Mouse (Mus musculus) liver, embryonic 13.5 days (tissue): ENCODE measurements around the gene Lcat. TPM values are rescaled to one million over a fixed set of nuclear protein-coding genes. Genes with fewer than 3 reads are reported as not detected.

Experiments used
- ATAC-seq: fragments of 200-750 bp; cut with Nextera tagmentation; 2 replicates; pipeline ENCODE4 v1.8.0; 2017; ENCODE audit warnings: low read depth, mild to moderate bottlenecking, moderate number of reproducible peaks, moderate library complexity
- DNase-seq: peaks from one replicate; pipeline ENCODE4 v3.0.0; 2022
- H3K27ac ChIP-seq: fragments of 300-500 bp; sonication (generic); 2 replicates; pipeline ENCODE4 v1.5.1; 2015; ENCODE audit warnings: moderate library complexity, mild to moderate bottlenecking, inconsistent platforms
- H3K27me3 ChIP-seq: fragments of 300-500 bp; sonication (generic); 2 replicates; pipeline ENCODE4 v1.6.1; 2015; ENCODE audit warnings: mild to moderate bottlenecking, inconsistent platforms
- H3K36me3 ChIP-seq: fragments of 300-500 bp; sonication (generic); 2 replicates; pipeline ENCODE4 v1.6.1; 2015; ENCODE audit warnings: mild to moderate bottlenecking, inconsistent platforms
- H3K4me1 ChIP-seq: fragments of 300-500 bp; sonication (generic); replicated peaks from 2 replicates; pipeline ENCODE4 v1.6.1; 2015; ENCODE audit warnings: inconsistent platforms
- H3K4me2 ChIP-seq: fragments of 300-500 bp; sonication (generic); 2 replicates; pipeline ENCODE4 v1.6.1; 2015; ENCODE audit warnings: inconsistent platforms, mild to moderate bottlenecking, moderate library complexity
- H3K4me3 ChIP-seq: fragments of 300-500 bp; sonication (generic); replicated peaks from 2 replicates; pipeline ENCODE4 v1.5.1; 2015; ENCODE audit warnings: mild to moderate bottlenecking, inconsistent platforms
- H3K9ac ChIP-seq: fragments of 300-500 bp; sonication (generic); 2 replicates; pipeline ENCODE4 v1.6.1; 2015; ENCODE audit warnings: mild to moderate bottlenecking, inconsistent platforms
- H3K9me3 ChIP-seq: fragments of 300-500 bp; sonication (generic); replicated peaks from 2 replicates; pipeline ENCODE4 v1.6.1; 2016; ENCODE audit warnings: inconsistent platforms
- WGBS: fragments of 180-500 bp; shearing (Covaris S2); methylation state at CpG from one replicate; pipeline ENCODE4 v1.1.7; 2015; ENCODE audit not compliant: insufficient replicate concordance; 5-methylcytosine and 5-hydroxymethylcytosine counted together
- polyA plus RNA-seq: library from polyadenylated mRNA; unstranded; fragments of >200 nt; fragmentation: Nextera tagmentation; extraction: Ambion mirVana; gene quantifications from 2 replicates; pipeline ENCODE4 v1.2.1, GENCODE M21; 2015

The Lcat gene
- polyA plus RNA-seq, 1 experiment from 2014 or later = 31.2 TPM

DNA sequence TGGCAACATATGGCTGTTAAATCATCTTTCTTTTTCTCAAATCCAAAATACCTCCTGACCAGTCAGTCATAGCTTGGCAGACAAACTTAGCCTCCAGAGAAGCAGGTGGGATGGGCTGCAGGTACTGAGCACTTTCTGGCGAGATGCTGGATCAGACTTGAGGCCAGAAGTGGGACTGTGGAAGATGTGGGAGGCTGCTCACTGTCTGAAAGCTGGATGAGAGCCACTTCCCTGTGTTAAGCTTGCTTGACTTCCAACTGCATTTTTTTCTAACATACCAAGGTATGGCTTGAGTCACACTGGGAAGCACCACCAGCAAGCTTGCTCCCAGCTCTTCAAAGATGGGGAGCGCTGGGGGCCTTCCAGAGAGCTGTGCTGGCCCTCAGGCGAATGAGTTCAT is 18.1 kb downstream of the Lcat start:
- Histone ChIP-seq H3K4me2 (no peak overlapping the region), H3K4me3 (no peak overlapping the region), H3K36me3 (peaks cover 12% of the 10 kb centered on the region), H3K4me1 (0 out of 2 replicates have a peak, but pooled peaks cover 4% of the 10 kb centered on the region), H3K9ac (no peak overlapping the region), H3K27ac (no peak overlapping the region), H3K27me3 (no peaks in the 10 kb centered on the region), H3K9me3 (no peaks in the 10 kb centered on the region)
- 66% methylated on average over 3 of the region's 3 CpGs for WGBS
- DNase-seq (no peak), ATAC-seq (no peak)

DNA sequence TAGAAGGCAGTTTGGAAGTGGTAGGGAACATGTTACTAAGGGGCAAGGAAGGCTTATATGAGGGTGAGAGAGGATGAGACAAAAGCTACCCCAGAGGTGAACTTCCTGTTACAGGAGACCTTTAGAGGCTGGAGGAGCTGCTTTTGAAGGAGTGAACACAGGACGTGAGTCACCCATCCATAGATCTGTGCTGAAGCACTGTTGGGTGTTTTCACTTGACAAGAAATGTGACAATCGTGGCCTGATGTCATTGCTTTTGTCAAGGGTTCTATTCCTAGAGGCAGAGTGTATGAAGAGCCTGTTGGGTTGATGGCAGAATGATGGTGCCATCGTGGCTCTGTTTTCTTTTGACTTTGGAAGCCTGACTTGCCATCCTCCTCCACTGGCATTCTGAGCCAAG is 23.8 kb downstream of the Lcat start:
- Histone ChIP-seq H3K36me3 (peaks cover 8% of the 10 kb centered on the region; the same call in 1 of the 2 replicates), H3K27ac (no peak overlapping the region), H3K9ac (no peak overlapping the region), H3K4me2 (no peak overlapping the region), H3K4me1 (0 out of 2 replicates have a peak, but pooled peaks cover 3% of the 10 kb centered on the region), H3K4me3 (no peak overlapping the region), H3K27me3 (no peaks in the 10 kb centered on the region), H3K9me3 (no peaks in the 10 kb centered on the region)
- DNase-seq (no peak), ATAC-seq (no peak)
- 59% methylated on average over 3 of the region's 3 CpGs for WGBS

DNA sequence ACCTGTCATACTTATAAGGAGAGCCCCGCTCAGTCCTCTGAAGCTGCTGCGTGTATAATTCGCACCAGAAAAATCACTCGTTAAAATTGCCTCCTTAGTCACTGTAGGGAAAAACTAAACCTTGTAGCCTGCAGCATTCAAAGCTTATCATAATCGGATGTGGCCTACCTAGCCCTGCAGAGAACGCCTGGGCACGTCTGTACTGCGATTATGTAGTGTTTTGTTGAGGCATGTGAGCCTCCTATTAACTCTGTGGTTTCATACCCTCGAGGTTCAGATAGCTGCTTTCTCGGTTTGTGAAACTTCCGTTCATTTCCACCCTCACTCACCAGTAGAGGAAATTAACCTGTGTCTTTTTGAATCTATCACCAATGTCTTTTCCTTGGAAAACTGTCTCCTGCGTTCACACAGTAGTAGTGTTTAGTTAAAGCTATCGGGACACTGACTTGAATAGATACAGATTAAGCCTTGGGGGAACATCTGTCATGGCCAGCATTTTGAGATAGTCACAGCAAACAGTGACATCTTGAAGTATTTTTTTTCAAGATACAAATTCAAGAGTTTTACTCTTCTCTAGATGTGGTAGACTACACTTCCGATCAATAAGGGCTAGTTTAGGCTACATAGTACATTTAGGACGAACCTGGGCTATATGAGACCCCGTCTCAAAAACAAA is 42.1 kb downstream of the Lcat start:
- 13% methylated on average over 16 of the region's 16 CpGs for WGBS

DNA sequence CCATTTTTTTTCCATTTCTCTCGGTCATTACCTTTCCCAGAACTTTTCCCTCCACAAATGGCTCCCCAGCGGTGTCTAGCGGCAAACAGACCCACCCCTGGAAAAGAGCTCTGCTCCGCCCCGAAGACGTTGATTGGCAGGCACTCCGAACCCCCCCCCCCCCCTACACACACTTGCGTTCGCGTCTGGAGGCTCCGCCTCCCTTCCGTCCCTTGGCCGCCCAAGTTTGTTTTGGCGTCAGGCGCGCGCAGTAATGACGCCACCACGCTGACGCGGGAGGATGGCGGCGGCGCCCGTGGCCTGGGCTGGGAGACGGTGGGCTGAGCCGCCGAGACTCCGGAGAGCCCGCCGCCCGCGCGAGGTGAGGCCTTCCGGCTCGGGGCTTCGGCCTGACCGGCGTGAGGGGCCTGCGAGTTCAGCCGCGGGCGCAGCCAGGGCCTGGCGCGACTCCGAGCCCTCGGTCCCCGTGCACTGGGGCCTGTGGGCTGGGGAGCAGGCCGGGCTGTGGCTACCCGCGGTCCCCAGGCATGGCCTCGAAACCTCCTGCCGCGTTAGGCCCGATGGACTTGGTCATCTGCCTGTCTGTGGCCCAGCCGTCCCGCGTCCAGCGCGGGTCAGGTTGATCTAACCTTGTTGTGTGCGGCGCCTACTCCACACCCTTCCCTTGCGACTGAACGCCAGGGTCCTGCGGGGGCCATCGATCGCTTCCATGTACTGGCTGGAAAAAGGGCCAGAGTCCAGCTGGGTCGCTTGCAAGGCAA is 42.8 kb downstream of the Lcat start, which contains the start of gene Pskh1:
Pskh1 (plus strand) TSS at position 262 of the 761 bp plus-strand sequence.
- peak within 1 kb of the TSS; percentile 98 for H3K4me3 ChIP-seq
- peak within 1 kb of the TSS; percentile 99 for H3K9ac ChIP-seq
- ATAC-seq (peak; percentile 91), DNase-seq (peak; percentile 86)
- peak within 1 kb of the TSS; percentile 94 for H3K27ac ChIP-seq
- H3K4me1 ChIP-seq = peaks cover 26% of the 10 kb centered on the region
- peak within 1 kb of the TSS; percentile 90 for H3K4me2 ChIP-seq
- under 1% methylated on average over 68 of the region's 68 CpGs for WGBS
- H3K27me3 ChIP-seq = no peaks in the 10 kb centered on the region
- H3K36me3 ChIP-seq = no peaks in the 10 kb centered on the region
- H3K9me3 ChIP-seq = no peaks in the 10 kb centered on the region

More for the DNA sequence above, 42.1 kb downstream of the Lcat start:
- Histone ChIP-seq H3K36me3 (no peaks in the 10 kb centered on the region), H3K9me3 (no peaks in the 10 kb centered on the region), H3K27me3 (no peaks in the 10 kb centered on the region), H3K9ac (peak overlapping the region; percentile 99), H3K27ac (peak overlapping the region; percentile 94), H3K4me1 (peaks cover 26% of the 10 kb centered on the region), H3K4me2 (peak overlapping the region; percentile 90), H3K4me3 (peak overlapping the region; percentile 98)
- DNase-seq (peak; percentile 48), ATAC-seq (peak; percentile 64)

DNA sequence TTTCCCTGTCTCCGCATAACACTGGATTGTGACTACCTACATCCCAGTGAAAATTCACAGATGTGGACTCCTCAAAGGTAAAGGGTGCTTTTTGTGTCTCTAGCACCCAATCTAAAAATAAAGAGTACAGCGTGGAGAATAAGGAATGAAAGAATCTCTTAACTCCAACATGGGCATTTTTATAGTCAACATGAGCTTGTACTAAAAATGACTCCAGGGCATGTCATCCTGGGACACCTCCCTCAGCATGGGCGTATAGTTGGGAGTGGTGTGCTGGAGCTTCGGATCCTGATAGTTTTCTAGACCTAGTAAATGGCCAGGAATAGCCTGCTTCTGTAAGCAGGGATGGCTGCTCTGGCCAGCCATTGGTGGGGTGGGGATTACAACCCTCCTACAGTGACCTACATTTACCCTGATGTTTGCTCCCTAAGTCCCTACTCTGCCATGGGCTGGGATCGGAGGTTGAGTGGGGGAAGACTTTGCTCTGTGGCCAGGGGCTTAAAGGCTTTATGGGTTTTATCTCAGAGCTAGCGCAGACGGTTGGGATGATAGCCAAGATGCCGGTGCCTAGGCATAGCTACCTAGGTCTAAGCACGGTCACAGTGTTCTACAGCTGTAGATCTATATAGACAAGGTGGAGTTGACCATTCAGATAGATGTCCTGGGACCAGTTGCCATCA is 45.2 kb downstream of the Lcat start:
- H3K36me3 ChIP-seq = peaks cover 12% of the 10 kb centered on the region; the same call in 1 of the 2 replicates
- H3K9ac ChIP-seq = no peak overlapping the region
- no peak overlapping the region for H3K4me3 ChIP-seq
- ATAC-seq (no peak), DNase-seq (no peak)
- H3K27ac ChIP-seq = no peak overlapping the region
- H3K9me3 ChIP-seq = no peaks in the 10 kb centered on the region
- 74% methylated on average over 9 of the region's 9 CpGs for WGBS
- H3K4me2 ChIP-seq = no peak overlapping the region
- no peaks in the 10 kb centered on the region for H3K27me3 ChIP-seq
- H3K4me1 ChIP-seq = peaks cover 30% of the 10 kb centered on the region

DNA sequence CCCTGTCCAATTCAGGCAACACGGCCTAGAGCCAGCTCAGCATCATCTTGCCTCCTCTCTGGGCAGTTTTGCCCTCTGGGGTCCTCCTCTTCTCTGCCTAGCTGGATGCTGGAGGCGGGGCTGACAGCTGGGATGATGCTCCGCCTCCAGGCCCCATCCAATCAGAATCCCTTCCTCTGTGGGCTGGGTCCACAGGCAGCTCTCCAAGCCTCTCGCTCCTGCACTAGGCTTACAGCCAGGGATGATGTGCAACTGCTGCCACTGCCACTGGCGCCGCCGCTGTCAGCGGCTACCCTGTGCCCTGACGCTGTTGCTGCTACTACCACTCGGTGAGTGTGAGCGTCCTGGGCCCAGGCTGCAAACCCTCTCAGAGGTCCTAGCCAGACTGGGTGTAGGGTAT is 49.8 kb downstream of the Lcat start, which contains the start of gene Nrn1l:
Nrn1l (plus strand) TSS at position 229 of the 400 bp plus-strand sequence.
- H3K9me3 ChIP-seq = no peaks in the 10 kb centered on the region
- H3K36me3 ChIP-seq = peaks cover 58% of the 10 kb centered on the region
- DNase-seq = peak; percentile 43
- H3K27me3 ChIP-seq = no peaks in the 10 kb centered on the region
- WGBS = 40% methylated on average over 11 of the region's 11 CpGs
- H3K4me1 ChIP-seq = peaks cover 8% of the 10 kb centered on the region
- H3K4me2 ChIP-seq = no peak within 1 kb of the TSS
- no peak within 1 kb of the TSS for H3K4me3 ChIP-seq
- ATAC-seq = peak; percentile 73
- no peak within 1 kb of the TSS for H3K9ac ChIP-seq
- H3K27ac ChIP-seq = no peak within 1 kb of the TSS

DNA sequence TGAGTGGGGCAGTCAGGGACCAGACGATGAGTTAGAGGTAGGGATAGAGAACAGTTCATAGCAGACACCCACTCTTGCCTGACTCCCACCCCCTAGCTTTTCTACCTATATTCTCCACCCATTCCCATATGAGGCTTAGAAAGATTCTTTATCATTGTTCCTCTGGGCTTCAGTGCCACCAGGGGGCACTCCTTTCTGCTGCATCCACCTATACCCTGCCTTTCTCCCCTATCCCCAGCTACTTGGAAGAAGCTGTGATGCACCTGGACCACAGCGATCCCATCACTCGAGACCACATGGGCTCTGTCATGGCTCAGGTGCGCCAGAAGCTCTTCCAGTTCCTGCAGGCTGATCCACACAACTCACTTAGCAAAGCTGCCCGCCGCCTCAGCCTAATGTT is 50.8 kb downstream of the Lcat start:
- no peaks in the 10 kb centered on the region for H3K9me3 ChIP-seq
- ATAC-seq (no peak), DNase-seq (no peak)
- H3K4me3 ChIP-seq = no peak overlapping the region
- no peak overlapping the region for H3K4me2 ChIP-seq
- H3K27ac ChIP-seq = no peak overlapping the region
- 87% methylated on average over 6 of the region's 6 CpGs for WGBS
- H3K4me1 ChIP-seq = peaks cover 8% of the 10 kb centered on the region
- peaks cover 67% of the 10 kb centered on the region for H3K36me3 ChIP-seq
- H3K9ac ChIP-seq = no peak overlapping the region
- no peaks in the 10 kb centered on the region for H3K27me3 ChIP-seq

DNA sequence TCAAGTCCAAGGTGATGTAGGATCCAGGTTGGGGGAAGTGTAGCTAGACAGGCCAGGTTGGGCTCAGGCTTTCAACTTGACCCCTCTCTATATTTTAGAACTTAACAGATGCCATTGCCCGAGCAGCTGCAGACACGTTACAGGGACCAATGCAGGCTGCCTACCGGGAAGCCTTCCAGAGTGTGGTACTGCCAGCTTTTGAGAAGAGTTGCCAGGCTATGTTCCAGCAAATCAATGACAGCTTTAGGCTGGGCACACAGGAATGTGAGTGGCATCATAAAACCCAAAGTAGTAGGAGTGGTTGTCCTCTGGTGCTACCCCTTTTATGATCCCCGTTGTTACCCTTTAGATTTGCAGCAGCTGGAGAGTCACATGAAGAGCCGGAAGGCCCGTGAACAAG is 52.3 kb downstream of the Lcat start:
- Histone ChIP-seq H3K9ac (no peak overlapping the region), H3K9me3 (no peaks in the 10 kb centered on the region), H3K27ac (no peak overlapping the region), H3K36me3 (peaks cover 83% of the 10 kb centered on the region), H3K4me3 (no peak overlapping the region), H3K4me1 (peaks cover 8% of the 10 kb centered on the region), H3K4me2 (no peak overlapping the region), H3K27me3 (no peaks in the 10 kb centered on the region)
- ATAC-seq (no peak), DNase-seq (no peak)
- 84% methylated on average over 6 of the region's 6 CpGs for WGBS

DNA sequence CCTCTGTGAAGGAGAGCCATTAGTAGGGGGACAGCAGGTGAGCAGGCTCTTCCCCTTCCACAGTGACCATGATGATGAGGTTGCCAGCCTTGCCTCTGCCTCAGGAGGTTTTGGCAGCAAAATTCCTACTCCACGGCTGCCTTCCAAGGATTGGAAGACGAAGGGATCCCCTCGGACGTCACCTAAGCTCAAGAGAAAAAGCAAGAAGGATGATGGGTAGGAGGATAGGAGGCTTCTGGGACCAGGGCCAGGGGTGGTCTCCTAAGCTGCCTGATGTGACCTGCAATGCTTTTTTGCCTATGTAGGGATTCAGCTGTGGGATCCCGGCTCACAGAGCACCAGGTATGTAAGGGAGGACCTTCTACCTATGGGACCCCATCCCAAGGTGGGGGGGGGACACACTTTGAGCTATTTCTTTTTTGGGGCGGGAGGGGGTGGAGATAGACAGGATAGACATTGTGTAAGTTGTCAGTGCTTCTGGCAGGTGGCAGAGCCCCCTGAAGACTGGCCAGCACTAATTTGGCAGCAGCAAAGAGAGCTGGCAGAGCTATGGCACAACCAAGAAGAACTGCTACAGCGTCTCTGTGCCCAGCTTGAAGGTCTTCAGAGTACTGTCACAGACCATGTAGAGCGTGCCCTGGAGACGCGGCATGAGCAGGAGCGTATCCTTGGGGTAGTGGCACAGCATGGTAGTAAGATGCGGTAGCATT is 53.3 kb downstream of the Lcat start:
- H3K9me3 ChIP-seq = no peaks in the 10 kb centered on the region
- H3K4me1 ChIP-seq = peaks cover 8% of the 10 kb centered on the region
- DNase-seq = no peak
- H3K4me3 ChIP-seq = no peak overlapping the region
- no peak overlapping the region for H3K27ac ChIP-seq
- no peaks in the 10 kb centered on the region for H3K27me3 ChIP-seq
- peaks cover 92% of the 10 kb centered on the region for H3K36me3 ChIP-seq
- no peak for ATAC-seq
- no peak overlapping the region for H3K4me2 ChIP-seq
- H3K9ac ChIP-seq = no peak overlapping the region
- 83% methylated on average over 12 of the region's 12 CpGs for WGBS
